Mouse (Mus musculus) E14TG2a.4 (cell line): ENCODE results near the gene Gnai2.

Experiments used
- CTCF ChIP-seq: conservative IDR thresholded peaks from 2 replicates; pipeline ENCODE4 v1.5.1; 2014; ENCODE audit warnings: low read length
- POU5F1 ChIP-seq: IDR thresholded peaks from 2 replicates; pipeline ENCODE4 v1.6.1; 2014; ENCODE audit warnings: low read length, borderline replicate concordance

GRCm38 (mm10) chr9:107618098-107618497 is 17.1 kb downstream of the Gnai2 start:
- TF ChIP-seq CTCF (no peak), POU5F1 (no peak)
